Mouse (Mus musculus): Measurements from ENCODE around the gene Tgfa.

Tgfa gene

GRCm38 (mm10) chr6:86298961-86299360 lies 103.9 kb downstream of the Tgfa start:
- DNase-seq = no peak

- DNase-seq = no peak
Observed at GRCm38 (mm10) chr6:86299381-86299780, 104.4 kb downstream of the Tgfa start.

GRCm38 (mm10) chr6:86305680-86306079 lies 110.7 kb downstream of the Tgfa start:
- DNase-seq = no peak

GRCm38 (mm10) chr6:86314011-86314410 lies 119.0 kb downstream of the Tgfa start:
- no peak for DNase-seq

- DNase-seq = no peak
Observed at GRCm38 (mm10) chr6:86317066-86317465, 122.0 kb downstream of the Tgfa start.

- no peak for DNase-seq
Observed at GRCm38 (mm10) chr6:86318855-86319254, 123.8 kb downstream of the Tgfa start.

GRCm38 (mm10) chr6:86322031-86322563 lies 127.1 kb downstream of the Tgfa start:
- DNase-seq = no peak

- DNase-seq = no peak
Observed at GRCm38 (mm10) chr6:86322991-86323390, 128.0 kb downstream of the Tgfa start.

- DNase-seq = no peak
Observed at GRCm38 (mm10) chr6:86324400-86324799, 129.4 kb downstream of the Tgfa start.

All from embryo, embryonic 11 days (tissue).